Mouse (Mus musculus) MEL (cell line): ENCODE measurements around the gene Ltbp2. TPM values are rescaled to one million over a fixed set of nuclear protein-coding genes. Genes with fewer than 3 reads are reported as not detected.

Experiments used
- DNase-seq: peaks from one replicate; pipeline ENCODE4 v3.0.0; 2011; ENCODE audit warnings: low read depth, low spot score
- H3K27ac ChIP-seq: 2 replicates; pipeline ENCODE4 v1.5.1; 2012; ENCODE audit warnings: low read depth, mild to moderate bottlenecking, control low read depth, low read length, moderate library complexity; ENCODE audit not compliant: control insufficient read depth
- H3K27me3 ChIP-seq, 2 experiments: fragments of 150-350 bp in 1 of 2; sonication (generic) in 1 of 2; 2 replicates each; pipeline ENCODE4 v1.6.1; 2012; ENCODE audit warnings: low read length in 2 of 2, mild to moderate bottlenecking in 2 of 2, improper control_type of control experiment in 1 of 2, moderate library complexity in 1 of 2; ENCODE audit not compliant: insufficient read depth in 2 of 2, control insufficient read depth in 1 of 2
- H3K36me3 ChIP-seq, 2 experiments: 2 replicates each; pipeline ENCODE4 v1.6.1; 2012 to 2014; ENCODE audit warnings: low read length in 2 of 2, improper control_type of control experiment in 1 of 2, inconsistent platforms in 1 of 2, mild to moderate bottlenecking in 1 of 2; ENCODE audit not compliant: insufficient read depth in 2 of 2, control insufficient read depth in 1 of 2
- H3K4me1 ChIP-seq, 2 experiments: fragments of 150-350 bp in 1 of 2; sonication (generic) in 1 of 2; 2 replicates each; pipeline ENCODE4 v1.6.1; 2012; ENCODE audit warnings: low read length in 2 of 2, improper control_type of control experiment in 1 of 2, mild to moderate bottlenecking in 1 of 2; ENCODE audit not compliant: insufficient read depth in 2 of 2, control insufficient read depth in 1 of 2
- H3K4me3 ChIP-seq, 2 experiments: fragments of 150-350 bp in 1 of 2; sonication (generic) in 1 of 2; 2 replicates each; pipeline ENCODE4 v1.5.1; 2012; ENCODE audit warnings: low read depth in 2 of 2, low read length in 2 of 2, mild to moderate bottlenecking in 2 of 2, moderate library complexity in 2 of 2, control low read depth in 1 of 2, improper control_type of control experiment in 1 of 2; ENCODE audit not compliant: control insufficient read depth in 1 of 2, insufficient read depth in 1 of 2
- H3K79me2 ChIP-seq: 2 replicates; pipeline ENCODE4 v1.6.1; 2012; ENCODE audit warnings: mild to moderate bottlenecking, low read length, moderate library complexity; ENCODE audit not compliant: control insufficient read depth, poor library complexity, insufficient read depth
- H3K9ac ChIP-seq: 2 replicates; pipeline ENCODE4 v1.6.1; 2012; ENCODE audit warnings: low read depth, mild to moderate bottlenecking, control low read depth, low read length, moderate library complexity; ENCODE audit not compliant: control insufficient read depth, poor library complexity, severe bottlenecking
- H3K9me3 ChIP-seq: fragments of 150-350 bp; sonication (generic); replicated peaks from 2 replicates; pipeline ENCODE4 v1.6.1; 2012; ENCODE audit warnings: mild to moderate bottlenecking, low read length, improper control_type of control experiment, moderate library complexity; ENCODE audit not compliant: insufficient read depth
- CHD2 ChIP-seq: IDR thresholded peaks from 2 replicates; pipeline ENCODE4 v1.6.1; 2011; ENCODE audit warnings: low read length, improper control_type of control experiment
- ELF1 ChIP-seq: IDR thresholded peaks from 2 replicates; pipeline ENCODE4 v1.6.1; 2014; ENCODE audit warnings: low read depth, mild to moderate bottlenecking, inconsistent platforms, low read length, improper control_type of control experiment, moderate library complexity
- EP300 ChIP-seq, 2 experiments: IDR thresholded peaks; 2 replicates each; pipeline ENCODE4 v1.6.1; 2011; ENCODE audit warnings: improper control_type of control experiment in 2 of 2, low read length in 2 of 2, low read depth in 1 of 2, mild to moderate bottlenecking in 1 of 2
- ETS1 ChIP-seq: IDR thresholded peaks from 2 replicates; pipeline ENCODE4 v1.6.1; 2012; ENCODE audit warnings: low read depth, mild to moderate bottlenecking, inconsistent platforms, low read length, improper control_type of control experiment, moderate library complexity
- GATA1 ChIP-seq: IDR thresholded peaks from 2 replicates; pipeline ENCODE4 v1.6.1; 2011; ENCODE audit warnings: low read depth, low read length, improper control_type of control experiment
- HCFC1 ChIP-seq: IDR thresholded peaks from 2 replicates; pipeline ENCODE4 v1.6.1; 2012; ENCODE audit warnings: low read depth, mild to moderate bottlenecking, inconsistent platforms, low read length, improper control_type of control experiment, moderate library complexity
- JUND ChIP-seq: IDR thresholded peaks from 2 replicates; pipeline ENCODE4 v1.6.1; 2011; ENCODE audit warnings: low read depth, mild to moderate bottlenecking, improper control_type of control experiment, low read length
- MAZ ChIP-seq: IDR thresholded peaks from 2 replicates; pipeline ENCODE4 v1.6.1; 2012; ENCODE audit warnings: low read depth, mild to moderate bottlenecking, inconsistent platforms, low read length, improper control_type of control experiment
- MYC ChIP-seq: IDR thresholded peaks from 2 replicates; pipeline ENCODE4 v1.6.1; 2011; ENCODE audit warnings: low read depth, mild to moderate bottlenecking, low read length, improper control_type of control experiment, moderate library complexity
- NELFE ChIP-seq: IDR thresholded peaks from 2 replicates; pipeline ENCODE4 v1.6.1; 2011; ENCODE audit warnings: low read depth, low read length, improper control_type of control experiment
- NRF1 ChIP-seq: IDR thresholded peaks from 2 replicates; pipeline ENCODE4 v1.6.1; 2014; ENCODE audit warnings: low read depth, mild to moderate bottlenecking, inconsistent platforms, low read length, improper control_type of control experiment, moderate library complexity; ENCODE audit not compliant: poor library complexity, insufficient read depth, severe bottlenecking
- POLR2A ChIP-seq, 2 experiments: IDR thresholded peaks; 2 replicates each; pipeline ENCODE4 v1.6.1; 2011 to 2012; ENCODE audit warnings: low read length in 2 of 2, mild to moderate bottlenecking in 2 of 2, control low read depth in 1 of 2, improper control_type of control experiment in 1 of 2, low read depth in 1 of 2, moderate library complexity in 1 of 2; ENCODE audit not compliant: control insufficient read depth in 1 of 2, insufficient read depth in 1 of 2, poor library complexity in 1 of 2
- RAD21 ChIP-seq: IDR thresholded peaks from 2 replicates; pipeline ENCODE4 v1.6.1; 2011; ENCODE audit warnings: mild to moderate bottlenecking, low read depth, low read length, improper control_type of control experiment
- RCOR1 ChIP-seq: IDR thresholded peaks from 2 replicates; pipeline ENCODE4 v1.6.1; 2012; ENCODE audit warnings: low read depth, mild to moderate bottlenecking, inconsistent platforms, low read length, improper control_type of control experiment
- SIN3A ChIP-seq: IDR thresholded peaks from 2 replicates; pipeline ENCODE4 v1.6.1; 2012; ENCODE audit warnings: low read length, improper control_type of control experiment, inconsistent platforms
- SMC3 ChIP-seq: IDR thresholded peaks from 2 replicates; pipeline ENCODE4 v1.6.1; 2011; ENCODE audit warnings: low read depth, low read length, improper control_type of control experiment
- TAL1 ChIP-seq: IDR thresholded peaks from 2 replicates; pipeline ENCODE4 v1.6.1; 2012; ENCODE audit warnings: mild to moderate bottlenecking, inconsistent platforms, low read length, moderate library complexity, mixed read lengths
- UBTF ChIP-seq: IDR thresholded peaks from 2 replicates; pipeline ENCODE4 v1.6.1; 2012; ENCODE audit warnings: low read depth, mild to moderate bottlenecking, inconsistent platforms, low read length, improper control_type of control experiment, moderate library complexity, borderline replicate concordance; ENCODE audit not compliant: insufficient read depth
- ZMIZ1 ChIP-seq: IDR thresholded peaks from 2 replicates; pipeline ENCODE4 v1.6.1; 2012; ENCODE audit warnings: low read depth, mild to moderate bottlenecking, inconsistent platforms, low read length, improper control_type of control experiment, moderate library complexity
- polyA plus RNA-seq, 2 experiments: library from polyadenylated mRNA; stranded (reverse) in 1 of 2; unstranded in 1 of 2; fragments of >175 nt in 1 of 2; fragments of >200 nt in 1 of 2; gene quantifications; 2 replicates each; pipeline versions ENCODE4 v1.2.1 to v1.2.4; 2012; ENCODE audit warnings: low replicate concordance in 2 of 2, low read depth in 1 of 2; ENCODE audit not compliant: insufficient read length in 2 of 2, insufficient read depth in 1 of 2, missing spikeins in 1 of 2
- total RNA-seq: library from RNA; depleted of rRNA; stranded (reverse); fragments of 300-350 nt; gene quantifications from 2 replicates; pipeline ENCODE4 v1.2.3, GENCODE M21; 2012

Gene Ltbp2
- total and polyA plus RNA-seq, 3 experiments: 0.01 to 0.08 TPM; not detected in 1

DNA sequence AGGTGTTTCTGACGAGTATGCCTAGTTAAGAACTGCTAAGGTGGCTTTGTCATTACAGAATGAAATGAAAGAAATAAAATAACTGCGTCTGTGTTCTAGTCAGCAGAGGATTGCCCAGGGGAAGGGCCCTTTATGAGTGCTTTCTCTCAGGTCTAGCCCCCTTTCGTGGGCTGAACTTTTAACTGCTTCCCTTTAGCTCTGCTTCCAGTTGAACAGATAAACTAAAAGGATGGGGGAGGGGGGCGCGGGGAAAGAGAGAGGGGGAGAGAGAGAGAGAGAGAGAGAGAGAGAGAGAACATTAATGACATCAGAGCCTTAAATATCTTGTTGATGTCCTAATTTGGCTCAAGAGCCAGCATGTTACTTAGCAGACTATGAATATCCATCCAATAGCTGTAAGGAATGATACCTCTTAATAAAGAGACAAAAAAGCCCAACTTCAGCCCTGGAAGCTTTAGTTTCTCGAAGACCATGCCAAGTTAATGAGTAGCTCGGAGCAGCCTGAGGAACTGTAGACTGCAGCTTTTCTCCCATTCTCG lies 45.6 kb upstream of the Ltbp2 start:
- DNase-seq: no peak
- Histone ChIP-seq H3K9me3 (no peaks in the 10 kb centered on the region), H3K36me3 (peaks cover 7 to 19% of the 10 kb centered on the region in 2 experiments; a peak in 3 of 4 replicates), H3K9ac (no peak overlapping the region), H3K27me3 (no peaks in the 10 kb centered on the region), H3K4me1 (peaks cover 0 to 4% of the 10 kb centered on the region in 2 experiments; a peak in 2 of 4 replicates), H3K27ac (no peak overlapping the region), H3K79me2 (no peaks in the 10 kb centered on the region), H3K4me3 (no peak overlapping the region)
- TF ChIP-seq ZMIZ1: no peak
- no peak for TF ChIP-seq UBTF
- TF ChIP-seq SMC3: no peak
- no peak for TF ChIP-seq CHD2
- no peak for TF ChIP-seq ELF1
- TF ChIP-seq NELFE: no peak
- TF ChIP-seq POLR2A (IDR thresholded peaks at IDR 0.05; ENCODE audit: control insufficient read depth in 1 of 2, insufficient read depth in 1 of 2, low read depth in 1 of 2, low read length in 2 of 2, poor library complexity in 1 of 2): no peak

DNA sequence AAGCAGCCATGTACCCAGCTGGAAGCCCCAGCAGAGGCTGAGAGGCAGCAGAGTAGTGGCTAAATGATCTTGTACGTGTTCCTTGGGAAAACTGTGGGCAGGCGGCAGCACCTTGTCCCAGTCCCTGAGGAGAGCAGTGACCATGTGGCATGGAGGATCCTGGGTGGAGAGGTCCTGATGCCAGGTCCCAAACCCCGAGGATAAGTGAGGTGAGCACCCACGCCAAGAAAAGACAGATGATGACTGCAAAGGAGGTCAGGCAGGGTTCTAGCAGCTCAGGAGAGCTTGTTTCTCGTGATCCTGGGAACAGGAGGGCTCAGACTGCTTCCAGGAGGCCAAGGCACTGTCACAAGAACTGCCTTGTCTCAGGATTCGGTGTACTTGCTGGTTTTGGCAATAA lies 42.5 kb upstream of the Ltbp2 start:
- Histone ChIP-seq H3K27me3 (no peaks in the 10 kb centered on the region), H3K4me3 (no peak overlapping the region), H3K9ac (no peak overlapping the region), H3K36me3 (peaks cover 7 to 11% of the 10 kb centered on the region in 2 experiments), H3K4me1 (peaks cover 0 to 4% of the 10 kb centered on the region in 2 experiments; a peak in 2 of 4 replicates), H3K9me3 (no peaks in the 10 kb centered on the region), H3K79me2 (no peaks in the 10 kb centered on the region), H3K27ac (no peak overlapping the region)
- no peak for TF ChIP-seq ETS1
- no peak for TF ChIP-seq NRF1
- no peak for TF ChIP-seq HCFC1
- TF ChIP-seq MAZ: no peak
- no peak for TF ChIP-seq SMC3
- TF ChIP-seq MYC: no peak
- TF ChIP-seq RCOR1: no peak
- no peak for TF ChIP-seq ZMIZ1
- TF ChIP-seq SIN3A: no peak
- TF ChIP-seq RAD21: no peak
- TF ChIP-seq JUND: no peak
- no peak for DNase-seq

DNA sequence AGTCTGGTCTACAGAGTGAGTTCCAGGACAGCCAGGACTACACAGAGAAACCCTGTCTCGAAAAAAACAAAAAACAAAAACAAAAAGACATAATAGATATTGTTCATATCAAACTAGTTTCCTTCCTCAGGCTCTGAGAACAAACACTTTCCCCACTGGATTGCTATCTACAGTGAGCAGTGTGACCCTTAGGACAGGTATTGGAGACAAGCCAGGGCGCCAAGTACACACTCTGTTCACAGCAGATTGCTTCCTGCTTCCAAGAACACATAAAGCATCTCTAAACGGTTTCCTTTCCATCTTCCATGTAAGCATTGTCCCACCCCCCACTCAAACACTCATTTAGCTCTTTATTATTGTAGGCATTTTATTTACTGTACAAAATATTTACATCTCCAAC lies 41.5 kb upstream of the Ltbp2 start:
- DNase-seq: peak; percentile 49
- Histone ChIP-seq H3K79me2 (no peaks in the 10 kb centered on the region), H3K27me3 (no peaks in the 10 kb centered on the region), H3K9ac (no peak overlapping the region)
- TF ChIP-seq ETS1 (no peak), NELFE (no peak), TAL1 (peak; percentile 17; the same call in 1 of the 2 replicates), EP300 (IDR thresholded peaks at IDR 0.05; ENCODE audit: low read depth in 1 of 2, low read length in 2 of 2) (peak in 1 of 2 experiments; percentile 29; a peak in 1 of 4 replicates), SMC3 (no peak), GATA1 (0 out of 2 replicates have a peak, but pooled peaks have one; percentile 31), NRF1 (no peak)
- TF ChIP-seq, all 39 proteins: peak for 3
- Histone ChIP-seq H3K36me3 (peaks cover 7 to 10% of the 10 kb centered on the region in 2 experiments), H3K27ac (no peak overlapping the region), H3K4me1 (peaks cover 0 to 4% of the 10 kb centered on the region in 2 experiments; a peak in 2 of 4 replicates), H3K4me3 (no peak overlapping the region), H3K9me3 (no peaks in the 10 kb centered on the region)
